Comparison of ENCODE assay signal across 14 mouse cellular contexts in the genomic region with DNA sequence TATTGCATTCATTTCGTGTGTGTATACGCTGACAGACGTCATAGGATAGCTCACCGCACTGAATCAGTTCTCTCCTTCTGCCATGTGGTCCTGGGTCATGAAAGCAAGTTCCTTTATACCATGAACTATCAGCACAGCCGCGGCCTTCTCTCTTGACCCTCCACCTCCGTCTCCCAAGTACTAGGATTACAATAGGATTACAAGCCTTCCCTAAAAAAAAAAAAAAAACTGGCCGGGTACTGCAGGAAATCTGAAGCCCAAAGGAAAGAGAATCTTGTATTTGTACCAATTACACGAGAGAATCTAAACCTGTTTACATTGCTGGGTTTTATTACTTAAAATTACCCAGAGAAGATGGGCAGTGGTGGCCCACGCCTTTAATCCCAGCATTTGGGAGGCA. TPM values are rescaled to one million over a fixed set of nuclear protein-coding genes. Genes with fewer than 3 reads are reported as not detected.
DNase-seq lines count a peak whose midpoint lies in the region; ATAC-seq lines count a peak whose summit lies in the region.
"Had no signal": no experiment of that assay in that cellular context is flagged by ENCODE, and none has a peak within 500 bp of the region (broad histone marks: within the 10 kb centered on the region; RNA-seq: fewer than 3 reads in every experiment).

No protein-coding gene starts in this region.

- DNase-seq in heart, adult 11 months = peak; percentile 77
- DNase-seq in heart, postnatal 14 days = no peak
- DNase-seq in kidney, adult 18-20 months = no peak
- peak; percentile 10 for DNase-seq in embryonic facial prominence, embryonic 10.5 days (ENCODE audit: low spot score)
- no peak for DNase-seq in cerebellum, adult 8-10 months
- DNase-seq: adrenal gland, postnatal 14 days; B cell, adult 2 months; cerebellum, adult 11 months; gastrocnemius, adult 2 months; kidney, postnatal 14 days had no signal

- peak overlapping the region; percentile 65 for H3K27ac ChIP-seq in kidney, embryonic 16.5 days (ENCODE audit: low read length)
- H3K27ac ChIP-seq in embryonic facial prominence, embryonic 10.5 days (replicated peaks) = peak overlapping the region; percentile 93
- no peak overlapping the region for H3K27ac ChIP-seq in liver, embryonic 12.5 days

- H3K4me3 ChIP-seq in kidney, embryonic 16.5 days (ENCODE audit: low read length) = no peak overlapping the region
- peak overlapping the region; percentile 99 for H3K4me3 ChIP-seq in embryonic facial prominence, embryonic 10.5 days
- H3K4me3 ChIP-seq in liver, embryonic 12.5 days = no peak overlapping the region

- H3K27me3 ChIP-seq in kidney, embryonic 16.5 days (ENCODE audit: insufficient read depth, low read length) = no peaks in the 10 kb centered on the region
- no peaks in the 10 kb centered on the region for H3K27me3 ChIP-seq in embryonic facial prominence, embryonic 10.5 days (replicated peaks; ENCODE audit: low read depth, poor library complexity, severe bottlenecking)
- 0 out of 2 replicates have a peak, but pooled peaks cover 3% of the 10 kb centered on the region for H3K27me3 ChIP-seq in liver, embryonic 12.5 days (replicated peaks)
- H3K27me3 ChIP-seq: Patski had no signal

- no peaks in the 10 kb centered on the region for H3K9me3 ChIP-seq in kidney, embryonic 16.5 days (ENCODE audit: low read length)
- H3K9me3 ChIP-seq in embryonic facial prominence, embryonic 10.5 days = no peaks in the 10 kb centered on the region
- H3K9me3 ChIP-seq in liver, embryonic 12.5 days (replicated peaks) = no peaks in the 10 kb centered on the region

- no peaks in the 10 kb centered on the region for H3K36me3 ChIP-seq in kidney, embryonic 16.5 days (ENCODE audit: insufficient read depth, low read length)
- peaks cover 21% of the 10 kb centered on the region for H3K36me3 ChIP-seq in embryonic facial prominence, embryonic 10.5 days (replicated peaks)
- H3K36me3 ChIP-seq in liver, embryonic 12.5 days = peaks cover 17% of the 10 kb centered on the region

- ATAC-seq in kidney, embryonic 16.5 days (ENCODE audit: low FRiP score, low TSS enrichment) = no peak
- no peak for ATAC-seq in liver, embryonic 12.5 days
- no peak for ATAC-seq in megakaryocyte progenitor cell, adult 5-6 weeks (replicated peaks; ENCODE audit: poor library complexity)
- ATAC-seq: Patski had no signal

- WGBS in kidney, embryonic 16.5 days = 31% methylated on average over 10 of the region's 10 CpGs
- WGBS in embryonic facial prominence, embryonic 10.5 days = 48% methylated on average over 10 of the region's 10 CpGs
- WGBS in liver, embryonic 12.5 days (ENCODE audit: insufficient replicate concordance) = 58% methylated on average over 10 of the region's 10 CpGs

- H3K4me2 ChIP-seq in kidney, embryonic 16.5 days (replicated peaks; ENCODE audit: low read depth, low read length) = peak overlapping the region; percentile 63; the same call in 1 of the 2 replicates
- peak overlapping the region; percentile 88 for H3K4me2 ChIP-seq in liver, embryonic 12.5 days

- no peak overlapping the region for H3K9ac ChIP-seq in kidney, embryonic 16.5 days (replicated peaks; ENCODE audit: low read length)
- no peak overlapping the region for H3K9ac ChIP-seq in liver, embryonic 12.5 days

- H3K4me1 ChIP-seq in kidney, embryonic 16.5 days (ENCODE audit: insufficient read depth, low read length) = peaks cover 40% of the 10 kb centered on the region
- peaks cover 54% of the 10 kb centered on the region for H3K4me1 ChIP-seq in embryonic facial prominence, embryonic 10.5 days
- peaks cover 38% of the 10 kb centered on the region for H3K4me1 ChIP-seq in liver, embryonic 12.5 days

- intact Hi-C loops in heart, postnatal 14 days (cut with DNase I) = no loop called here

RNA-seq across cellular contexts. Expression of a gene that starts 1.3 kb away (rescaled TPM):
- total RNA-seq in heart, postnatal 14 days (2021) = 10 to 100 TPM; 26.4 to 26.8 TPM
- 38.7 and 46.0 TPM in 2 replicates for polyA plus RNA-seq in kidney, embryonic 16.5 days (2015; fragmentation: Nextera tagmentation; extraction: Ambion mirVana)
- 56.3 and 57.8 TPM in 2 replicates for polyA plus RNA-seq in embryonic facial prominence, embryonic 10.5 days (2016; fragmentation: Nextera tagmentation; extraction: Ambion mirVana)
- 25.8 and 27.2 TPM in 2 replicates for polyA plus RNA-seq in liver, embryonic 12.5 days (2016; fragmentation: Nextera tagmentation; extraction: Ambion mirVana)
- 28.4 and 34.7 TPM in 2 replicates for total RNA-seq in megakaryocyte progenitor cell, adult 5-6 weeks (2015)
- 35.4 and 42.4 TPM in 2 replicates for total RNA-seq in megakaryocyte progenitor cell, adult 5-6 weeks (2017)

RNA-seq across cellular contexts. Expression of a gene that starts 59.2 kb away (rescaled TPM):
- under 1 TPM; 0.56 to 0.72 TPM for total RNA-seq in heart, postnatal 14 days (2021)
- 6.5 and 7.0 TPM in 2 replicates for polyA plus RNA-seq in kidney, embryonic 16.5 days (2015; fragmentation: Nextera tagmentation; extraction: Ambion mirVana)
- polyA plus RNA-seq in embryonic facial prominence, embryonic 10.5 days (2016; fragmentation: Nextera tagmentation; extraction: Ambion mirVana) = 3.7 and 4.8 TPM in 2 replicates
- polyA plus RNA-seq in liver, embryonic 12.5 days (2016; fragmentation: Nextera tagmentation; extraction: Ambion mirVana) = 2.4 TPM in 2 replicates
- 0.15 and 0.30 TPM in 2 replicates for total RNA-seq in megakaryocyte progenitor cell, adult 5-6 weeks (2015)
- total RNA-seq in megakaryocyte progenitor cell, adult 5-6 weeks (2017) = 0.03 TPM in 1 of 2 replicates, not detected in the other

Comparison
In these comparisons a context has a peak if more than half of its experiments do, and no peak if none do; other contexts are left out.
1. DNase-seq: peak in heart, adult 11 months (single experiment) and embryonic facial prominence, embryonic 10.5 days (single experiment); none in heart, postnatal 14 days (0 of 2), kidney, adult 18-20 months (single experiment) and cerebellum, adult 8-10 months (single experiment).